Mouse (Mus musculus): ENCODE results near the gene Gm27029.

- TF ChIP-seq POLR2A (IDR thresholded peaks at IDR 0.05; ENCODE audit: borderline replicate concordance, insufficient read depth, low read length) (no peak), CTCF (IDR thresholded peaks at IDR 0.05; ENCODE audit: borderline replicate concordance, insufficient read depth, low read depth, low read length) (no peak)
These were observed 57.2 kb downstream of the Gm27029 start, which contains the start of gene G6pc for GRCm38 (mm10) chr11:101367326-101367935.

All from cerebellum, adult 2 months (tissue).